Mouse (Mus musculus): ENCODE measurements around the gene Spocd1. TPM values are rescaled to one million over a fixed set of nuclear protein-coding genes. Genes with fewer than 3 reads are reported as not detected.

The Spocd1 gene
- polyA plus RNA-seq, 1 experiment from 2014 or later = not detected

DNA sequence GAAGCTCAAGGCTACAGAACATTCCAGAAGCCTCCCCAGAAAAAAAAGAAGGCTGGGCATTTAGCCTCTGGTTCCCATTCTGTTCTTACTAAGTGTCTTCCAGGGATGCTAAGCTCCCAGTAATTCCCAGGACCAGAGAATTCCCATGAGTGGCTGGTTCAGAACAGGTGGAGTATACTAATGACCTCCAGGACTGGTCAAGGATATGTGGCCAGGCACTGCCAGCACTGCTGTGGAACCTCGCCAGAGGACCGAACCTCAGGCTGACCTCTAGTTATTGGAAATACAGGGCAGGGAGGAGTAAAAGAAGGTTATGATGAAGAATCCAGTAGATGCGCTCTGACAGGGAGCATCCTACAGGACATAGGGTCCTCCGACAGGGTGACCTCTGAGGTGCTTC, 26.7 kb upstream of the Spocd1 start:
- Histone ChIP-seq H3K36me3 (ENCODE audit: control insufficient read depth, insufficient read depth, low read length) (no peaks in the 10 kb centered on the region), H3K9ac (ENCODE audit: low read depth, low read length) (no peak overlapping the region), H3K27ac (ENCODE audit: low read length) (no peak overlapping the region), H3K9me3 (replicated peaks; ENCODE audit: control insufficient read depth, low read length, poor library complexity, severe bottlenecking) (no peaks in the 10 kb centered on the region), H3K4me2 (ENCODE audit: low read length) (no peak overlapping the region), H3K4me1 (ENCODE audit: control insufficient read depth, insufficient read depth, low read length) (no peaks in the 10 kb centered on the region), H3K4me3 (ENCODE audit: low read depth, low read length) (no peak overlapping the region), H3K27me3 (ENCODE audit: control insufficient read depth, insufficient read depth, low read depth, low read length) (no peaks in the 10 kb centered on the region)
- 85% methylated on average over 4 of the region's 4 CpGs for WGBS
- ATAC-seq = no peak

GRCm38 (mm10) chr4:129903577-129903976, 25.5 kb upstream of the Spocd1 start:
- no peaks in the 10 kb centered on the region for H3K27me3 ChIP-seq (ENCODE audit: control insufficient read depth, insufficient read depth, low read depth, low read length)
- ATAC-seq = no peak
- H3K9me3 ChIP-seq (replicated peaks; ENCODE audit: control insufficient read depth, low read length, poor library complexity, severe bottlenecking) = no peaks in the 10 kb centered on the region
- no peak overlapping the region for H3K27ac ChIP-seq (ENCODE audit: low read length)
- 56% methylated on average over 3 of the region's 3 CpGs for WGBS
- no peaks in the 10 kb centered on the region for H3K36me3 ChIP-seq (ENCODE audit: control insufficient read depth, insufficient read depth, low read length)
- H3K9ac ChIP-seq (ENCODE audit: low read depth, low read length) = no peak overlapping the region
- no peaks in the 10 kb centered on the region for H3K4me1 ChIP-seq (ENCODE audit: control insufficient read depth, insufficient read depth, low read length)
- H3K4me3 ChIP-seq (ENCODE audit: low read depth, low read length) = no peak overlapping the region
- no peak overlapping the region for H3K4me2 ChIP-seq (ENCODE audit: low read length)

DNA sequence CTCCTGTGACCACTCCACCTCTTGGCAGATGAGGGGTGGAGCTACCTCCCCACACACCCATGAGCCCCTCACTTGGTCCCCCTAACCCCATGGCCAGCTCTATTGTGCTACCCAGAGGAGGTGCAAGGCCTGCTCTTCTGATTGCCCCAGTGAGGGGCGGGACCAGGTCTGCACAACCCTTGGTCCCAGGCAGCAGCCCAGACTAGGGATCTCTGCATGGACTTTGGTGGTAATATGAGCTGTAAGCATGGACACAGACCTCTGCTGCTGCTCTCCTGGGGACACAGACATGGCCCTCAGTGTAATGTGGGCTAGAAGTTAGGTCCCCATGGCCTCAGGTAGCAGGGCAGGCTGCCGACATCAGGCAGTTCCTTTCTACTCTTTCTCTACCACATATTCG, 24.0 kb upstream of the Spocd1 start:
- Histone ChIP-seq H3K4me3 (ENCODE audit: low read depth, low read length) (no peak overlapping the region), H3K9ac (ENCODE audit: low read depth, low read length) (no peak overlapping the region), H3K27me3 (ENCODE audit: control insufficient read depth, insufficient read depth, low read depth, low read length) (no peaks in the 10 kb centered on the region), H3K4me1 (ENCODE audit: control insufficient read depth, insufficient read depth, low read length) (no peaks in the 10 kb centered on the region), H3K9me3 (replicated peaks; ENCODE audit: control insufficient read depth, low read length, poor library complexity, severe bottlenecking) (no peaks in the 10 kb centered on the region), H3K4me2 (ENCODE audit: low read length) (no peak overlapping the region), H3K27ac (ENCODE audit: low read length) (no peak overlapping the region), H3K36me3 (ENCODE audit: control insufficient read depth, insufficient read depth, low read length) (no peaks in the 10 kb centered on the region)
- ATAC-seq = no peak
- 89% methylated on average over 3 of the region's 3 CpGs for WGBS

- Histone ChIP-seq H3K27me3 (ENCODE audit: control insufficient read depth, insufficient read depth, low read depth, low read length) (no peaks in the 10 kb centered on the region), H3K4me1 (ENCODE audit: control insufficient read depth, insufficient read depth, low read length) (no peaks in the 10 kb centered on the region), H3K9ac (ENCODE audit: low read depth, low read length) (no peak overlapping the region), H3K4me2 (ENCODE audit: low read length) (no peak overlapping the region), H3K4me3 (ENCODE audit: low read depth, low read length) (no peak overlapping the region), H3K9me3 (replicated peaks; ENCODE audit: control insufficient read depth, low read length, poor library complexity, severe bottlenecking) (no peaks in the 10 kb centered on the region), H3K27ac (ENCODE audit: low read length) (no peak overlapping the region), H3K36me3 (ENCODE audit: control insufficient read depth, insufficient read depth, low read length) (no peaks in the 10 kb centered on the region)
- 71% methylated on average over 13 of the region's 13 CpGs for WGBS
- ATAC-seq = no peak
These were observed 23.0 kb upstream of the Spocd1 start for GRCm38 (mm10) chr4:129906016-129906415.

- Histone ChIP-seq H3K27ac (ENCODE audit: low read length) (no peak overlapping the region), H3K4me3 (ENCODE audit: low read depth, low read length) (no peak overlapping the region), H3K9ac (ENCODE audit: low read depth, low read length) (no peak overlapping the region), H3K36me3 (ENCODE audit: control insufficient read depth, insufficient read depth, low read length) (no peaks in the 10 kb centered on the region), H3K9me3 (replicated peaks; ENCODE audit: control insufficient read depth, low read length, poor library complexity, severe bottlenecking) (no peaks in the 10 kb centered on the region), H3K4me1 (ENCODE audit: control insufficient read depth, insufficient read depth, low read length) (peaks cover 6% of the 10 kb centered on the region), H3K27me3 (ENCODE audit: control insufficient read depth, insufficient read depth, low read depth, low read length) (no peaks in the 10 kb centered on the region), H3K4me2 (ENCODE audit: low read length) (no peak overlapping the region)
- 70% methylated on average over 3 of the region's 3 CpGs for WGBS
- ATAC-seq = no peak
These were observed 20.2 kb upstream of the Spocd1 start for GRCm38 (mm10) chr4:129908836-129909235.

GRCm38 (mm10) chr4:129909261-129909731, 19.8 kb upstream of the Spocd1 start:
- Histone ChIP-seq H3K36me3 (ENCODE audit: control insufficient read depth, insufficient read depth, low read length) (no peaks in the 10 kb centered on the region), H3K4me2 (ENCODE audit: low read length) (no peak overlapping the region), H3K4me3 (ENCODE audit: low read depth, low read length) (no peak overlapping the region), H3K27ac (ENCODE audit: low read length) (no peak overlapping the region), H3K4me1 (ENCODE audit: control insufficient read depth, insufficient read depth, low read length) (peaks cover 10% of the 10 kb centered on the region), H3K27me3 (ENCODE audit: control insufficient read depth, insufficient read depth, low read depth, low read length) (no peaks in the 10 kb centered on the region), H3K9ac (ENCODE audit: low read depth, low read length) (no peak overlapping the region), H3K9me3 (replicated peaks; ENCODE audit: control insufficient read depth, low read length, poor library complexity, severe bottlenecking) (no peaks in the 10 kb centered on the region)
- 66% methylated on average over 4 of the region's 4 CpGs for WGBS
- no peak for ATAC-seq

DNA sequence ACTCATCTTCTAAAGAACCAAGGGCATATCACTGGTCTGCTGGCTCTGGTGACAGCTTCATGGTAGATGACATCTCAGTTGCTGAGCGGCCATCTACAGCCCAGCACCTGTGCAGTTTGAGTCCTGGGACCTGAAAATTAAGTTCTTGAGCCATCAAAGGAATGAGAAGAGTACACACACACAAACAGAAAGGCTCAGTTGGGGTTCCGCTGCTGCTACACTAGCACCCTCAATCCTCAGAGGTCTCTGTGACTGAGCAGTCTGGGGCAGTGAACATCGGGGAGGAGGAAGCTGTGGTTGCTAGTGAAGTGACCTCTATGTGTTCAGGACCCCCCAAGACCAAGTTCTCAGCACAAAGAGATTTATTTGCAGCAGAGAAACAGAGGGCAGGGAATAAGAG, 16.1 kb upstream of the Spocd1 start:
- WGBS = 79% methylated on average over 3 of the region's 3 CpGs
- Histone ChIP-seq H3K27ac (ENCODE audit: low read length) (no peak overlapping the region), H3K9ac (ENCODE audit: low read depth, low read length) (no peak overlapping the region), H3K36me3 (ENCODE audit: control insufficient read depth, insufficient read depth, low read length) (no peaks in the 10 kb centered on the region), H3K9me3 (replicated peaks; ENCODE audit: control insufficient read depth, low read length, poor library complexity, severe bottlenecking) (no peaks in the 10 kb centered on the region), H3K27me3 (ENCODE audit: control insufficient read depth, insufficient read depth, low read depth, low read length) (no peaks in the 10 kb centered on the region), H3K4me1 (ENCODE audit: control insufficient read depth, insufficient read depth, low read length) (peaks cover 13% of the 10 kb centered on the region), H3K4me3 (ENCODE audit: low read depth, low read length) (no peak overlapping the region), H3K4me2 (ENCODE audit: low read length) (no peak overlapping the region)
- no peak for ATAC-seq

DNA sequence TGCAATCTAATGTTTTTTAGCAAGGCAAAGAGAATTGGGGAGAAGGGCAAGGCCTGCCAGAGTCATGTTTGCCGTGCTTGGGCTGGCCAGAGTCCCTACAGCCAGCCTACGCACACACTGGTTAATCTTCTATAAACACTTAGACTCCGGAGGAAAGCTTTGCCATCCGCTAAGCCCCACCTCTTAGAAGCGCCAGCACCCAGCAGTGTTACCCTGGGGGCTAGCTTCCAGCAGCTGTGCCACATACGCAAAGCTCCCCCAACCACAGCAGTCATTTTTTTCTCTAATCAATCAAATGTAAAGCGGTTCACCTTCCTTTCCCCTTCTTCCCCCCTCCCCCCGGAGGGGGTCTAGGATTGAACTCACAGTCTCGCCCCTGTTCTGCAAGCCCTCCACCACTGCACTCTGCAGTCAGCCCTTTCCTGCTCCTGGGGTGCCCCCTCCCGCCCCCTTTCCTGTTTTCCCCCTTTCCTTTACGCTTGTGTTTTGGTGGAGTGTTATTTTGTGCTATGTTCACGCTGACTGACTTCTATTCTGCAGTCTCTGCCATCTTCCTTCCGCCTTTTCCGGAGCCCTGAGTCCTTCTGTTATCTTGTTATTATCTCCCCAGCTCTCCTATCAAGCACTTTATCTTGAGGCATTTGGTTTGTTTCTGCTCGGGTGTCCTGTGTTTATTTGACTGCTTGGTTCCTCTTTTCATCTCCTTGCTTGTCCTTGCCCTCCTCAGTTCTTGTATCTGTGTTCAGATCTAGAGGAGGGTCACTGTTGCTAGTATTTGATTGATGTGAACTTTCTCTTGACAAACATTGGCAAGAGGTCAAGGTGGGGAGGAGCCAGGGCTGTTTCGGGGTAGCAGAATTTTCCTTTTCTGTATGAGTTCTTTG, 15.0 kb upstream of the Spocd1 start:
- Histone ChIP-seq H3K27me3 (ENCODE audit: control insufficient read depth, insufficient read depth, low read depth, low read length) (no peaks in the 10 kb centered on the region), H3K9ac (ENCODE audit: low read depth, low read length) (no peak overlapping the region), H3K9me3 (replicated peaks; ENCODE audit: control insufficient read depth, low read length, poor library complexity, severe bottlenecking) (no peaks in the 10 kb centered on the region), H3K36me3 (ENCODE audit: control insufficient read depth, insufficient read depth, low read length) (no peaks in the 10 kb centered on the region), H3K4me2 (ENCODE audit: low read length) (0 out of 2 replicates have a peak overlapping the region, but pooled peaks have one; percentile 3), H3K4me1 (ENCODE audit: control insufficient read depth, insufficient read depth, low read length) (peaks cover 13% of the 10 kb centered on the region), H3K27ac (ENCODE audit: low read length) (no peak overlapping the region; the same call in 1 of the 2 replicates), H3K4me3 (ENCODE audit: low read depth, low read length) (no peak overlapping the region)
- 19% methylated on average over 16 of the region's 16 CpGs for whole genome bisulfite sequencing
- no peak for ATAC-seq

DNA sequence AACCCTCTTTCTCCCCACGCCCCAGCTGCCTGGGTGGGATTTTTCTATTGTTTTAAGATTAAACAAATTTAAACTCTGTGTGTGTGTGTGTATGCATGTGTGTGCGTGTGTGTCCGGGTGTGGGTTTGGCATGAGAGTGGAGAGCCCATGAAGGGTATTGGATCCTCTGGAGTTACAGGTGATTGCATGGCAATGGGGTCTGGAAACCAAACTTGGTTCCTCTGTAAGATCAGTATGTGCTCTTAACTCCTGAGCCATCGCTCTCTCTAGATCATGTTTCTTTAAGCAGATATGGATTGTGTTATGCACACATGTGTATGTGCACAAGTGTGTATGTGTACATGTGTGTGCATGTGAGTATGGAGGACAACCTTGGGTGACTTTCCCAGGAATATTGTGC, 14.4 kb upstream of the Spocd1 start:
- H3K27ac ChIP-seq (ENCODE audit: low read length) = no peak overlapping the region
- no peaks in the 10 kb centered on the region for H3K36me3 ChIP-seq (ENCODE audit: control insufficient read depth, insufficient read depth, low read length)
- no peak overlapping the region for H3K4me2 ChIP-seq (ENCODE audit: low read length)
- no peaks in the 10 kb centered on the region for H3K27me3 ChIP-seq (ENCODE audit: control insufficient read depth, insufficient read depth, low read depth, low read length)
- H3K9ac ChIP-seq (ENCODE audit: low read depth, low read length) = no peak overlapping the region
- H3K4me3 ChIP-seq (ENCODE audit: low read depth, low read length) = no peak overlapping the region
- no peaks in the 10 kb centered on the region for H3K9me3 ChIP-seq (replicated peaks; ENCODE audit: control insufficient read depth, low read length, poor library complexity, severe bottlenecking)
- 66% methylated on average over 4 of the region's 4 CpGs for WGBS
- H3K4me1 ChIP-seq (ENCODE audit: control insufficient read depth, insufficient read depth, low read length) = peaks cover 13% of the 10 kb centered on the region
- ATAC-seq = no peak
